Mouse (Mus musculus): ENCODE data around the gene Slc36a3. TPM values are rescaled to one million over a fixed set of nuclear protein-coding genes. Genes with fewer than 3 reads are reported as not detected.

The Slc36a3 gene
- 0.06 TPM in 1 of 2 replicates, not detected in the other for polyA plus RNA-seq (2012; rRNA removed)

GRCm38 (mm10) chr11:55151608-55152007 lies at the start of gene Slc36a3:
Gene Slc36a3, minus strand, starts transcription at chr11:55151708.
- DNase-seq (ENCODE audit: low spot score), result no peak

- no peak for DNase-seq (ENCODE audit: low spot score)
These were observed 46.4 kb upstream of the Slc36a3 start for GRCm38 (mm10) chr11:55197740-55198510.

GRCm38 (mm10) chr11:55197086-55197485 lies 45.6 kb upstream of the Slc36a3 start:
- no peak for DNase-seq (ENCODE audit: low spot score)

- no peak for DNase-seq (ENCODE audit: low spot score)
These were observed 38.7 kb upstream of the Slc36a3 start for GRCm38 (mm10) chr11:55190216-55190615.

- no peak for DNase-seq (ENCODE audit: low spot score)
These were observed 36.3 kb upstream of the Slc36a3 start for GRCm38 (mm10) chr11:55187777-55188176.

GRCm38 (mm10) chr11:55187292-55187691 lies 35.8 kb upstream of the Slc36a3 start:
- DNase-seq (ENCODE audit: low spot score), result no peak

GRCm38 (mm10) chr11:55184733-55185291 lies 33.3 kb upstream of the Slc36a3 start, which contains the start of gene Slc36a2:
Gene Slc36a2, minus strand, starts transcription at chr11:55185077.
- no peak for DNase-seq (ENCODE audit: low spot score)

GRCm38 (mm10) chr11:55184246-55184645 lies 32.7 kb upstream of the Slc36a3 start:
- no peak for DNase-seq (ENCODE audit: low spot score)

- DNase-seq (ENCODE audit: low spot score), result no peak
These were observed 31.6 kb upstream of the Slc36a3 start for GRCm38 (mm10) chr11:55183124-55183523.

- DNase-seq (ENCODE audit: low spot score), result no peak
These were observed 28.3 kb upstream of the Slc36a3 start for GRCm38 (mm10) chr11:55179856-55180255.

GRCm38 (mm10) chr11:55178830-55179229 lies 27.3 kb upstream of the Slc36a3 start:
- no peak for DNase-seq (ENCODE audit: low spot score)

GRCm38 (mm10) chr11:55170501-55170900 lies 19.0 kb upstream of the Slc36a3 start:
- DNase-seq (ENCODE audit: low spot score), result no peak

- no peak for DNase-seq (ENCODE audit: low spot score)
These were observed 17.4 kb upstream of the Slc36a3 start for GRCm38 (mm10) chr11:55168914-55169313.

GRCm38 (mm10) chr11:55168504-55168903 lies 17.0 kb upstream of the Slc36a3 start:
- no peak for DNase-seq (ENCODE audit: low spot score)

GRCm38 (mm10) chr11:55165748-55166147 lies 14.2 kb upstream of the Slc36a3 start:
- no peak for DNase-seq (ENCODE audit: low spot score)

GRCm38 (mm10) chr11:55164723-55165122 lies 13.2 kb upstream of the Slc36a3 start:
- DNase-seq (ENCODE audit: low spot score), result no peak

GRCm38 (mm10) chr11:55162670-55163069 lies 11.2 kb upstream of the Slc36a3 start:
- no peak for DNase-seq (ENCODE audit: low spot score)

- DNase-seq (ENCODE audit: low spot score), result peak; percentile 44
These were observed 7.4 kb upstream of the Slc36a3 start for GRCm38 (mm10) chr11:55158785-55159359.

GRCm38 (mm10) chr11:55155070-55155421 lies 3.5 kb upstream of the Slc36a3 start:
- DNase-seq (ENCODE audit: low spot score), result no peak

- DNase-seq (ENCODE audit: low spot score), result no peak
These were observed 3.0 kb upstream of the Slc36a3 start for GRCm38 (mm10) chr11:55154398-55155069.

GRCm38 (mm10) chr11:55148461-55148860 lies 3.0 kb downstream of the Slc36a3 start:
- no peak for DNase-seq (ENCODE audit: low spot score)

- DNase-seq (ENCODE audit: low spot score), result no peak
These were observed 4.1 kb downstream of the Slc36a3 start for GRCm38 (mm10) chr11:55147423-55147822.
